Mouse (Mus musculus): ENCODE measurements around the gene Nhlh2. TPM values are rescaled to one million over a fixed set of nuclear protein-coding genes. Genes with fewer than 3 reads are reported as not detected.

Gene Nhlh2
- total and polyA plus RNA-seq, 3 experiments, result not detected

- Histone ChIP-seq H3K36me3 (replicated peaks in 1 of 2; ENCODE audit: control insufficient read depth in 1 of 2, insufficient read depth in 1 of 2, low read length in 1 of 2) (no peaks in the 10 kb centered on the region), H3K79me2 (replicated peaks; ENCODE audit: control insufficient read depth, extremely low read depth, insufficient read depth, poor library complexity, severe bottlenecking) (no peaks in the 10 kb centered on the region), H3K4me3 (replicated peaks in 1 of 3; ENCODE audit: low read depth in 2 of 3, low read length in 2 of 3, poor library complexity in 1 of 3) (no peak overlapping the region), H3K9me3 (replicated peaks; ENCODE audit: low read length) (peaks cover 9% of the 10 kb centered on the region), H3K27ac (ENCODE audit: insufficient read depth, low read depth) (no peak overlapping the region), H3K9ac (ENCODE audit: insufficient read depth, low read depth) (no peak overlapping the region), H3K27me3 (replicated peaks) (no peaks in the 10 kb centered on the region), H3K4me1 (ENCODE audit: control insufficient read depth in 1 of 2, insufficient read depth in 2 of 2) (no peaks in the 10 kb centered on the region), H3K4me2 (ENCODE audit: insufficient read depth, low read depth, poor library complexity, severe bottlenecking) (no peak overlapping the region)
- dilution Hi-C loops (cut with MboI; ENCODE audit: extremely low pct_ligation_motif_present, extremely low pct_unique_long_range_greater_than_20kb, low sequenced_read_pairs), result no loop called here
- in situ Hi-C loops (cut with MboI; ENCODE audit: low pct_ligation_motif_present, low pct_unique_long_range_greater_than_20kb, low sequenced_read_pairs), result no loop called here
- TF ChIP-seq PAX5 (IDR thresholded peaks at IDR 0.05; ENCODE audit: low read length), result no peak
- no peak for TF ChIP-seq CTCF (conservative IDR thresholded peaks at IDR 0.05 in 1 of 2, IDR thresholded peaks at IDR 0.05 in 1 of 2; ENCODE audit: low read depth in 2 of 2, low read length in 2 of 2)
- TF ChIP-seq USF1 (IDR thresholded peaks at IDR 0.05; ENCODE audit: low read depth, low read length), result no peak
- TF ChIP-seq JUND (conservative IDR thresholded peaks at IDR 0.05; ENCODE audit: low read depth, low read length), result no peak
- TF ChIP-seq ELF1 (IDR thresholded peaks at IDR 0.05; ENCODE audit: low read depth, low read length), result no peak
- no peak for TF ChIP-seq ZNF384 (IDR thresholded peaks at IDR 0.05; ENCODE audit: low read depth, low read length)
- TF ChIP-seq HCFC1 (IDR thresholded peaks at IDR 0.05; ENCODE audit: low read depth, low read length), result no peak
- no peak for TF ChIP-seq MEF2A (IDR thresholded peaks at IDR 0.05; ENCODE audit: borderline replicate concordance, low read depth, low read length)
- TF ChIP-seq ZC3H11A (IDR thresholded peaks at IDR 0.05; ENCODE audit: low read depth, low read length), result no peak
- no peak for TF ChIP-seq CHD1 (IDR thresholded peaks at IDR 0.05; ENCODE audit: low read depth, low read length)
- no peak for TF ChIP-seq RAD21 (IDR thresholded peaks at IDR 0.05; ENCODE audit: low read depth, low read length)
- no peak for TF ChIP-seq SMC3 (IDR thresholded peaks at IDR 0.05; ENCODE audit: low read depth, low read length)
- TF ChIP-seq MAFK (IDR thresholded peaks at IDR 0.05; ENCODE audit: insufficient replicate concordance, low read length), result no peak
- no peak for TF ChIP-seq POLR2AphosphoS2 (IDR thresholded peaks at IDR 0.05; ENCODE audit: low read depth, low read length)
- TF ChIP-seq MYC (IDR thresholded peaks at IDR 0.05; ENCODE audit: low read depth, low read length), result no peak
- TF ChIP-seq BHLHE40 (IDR thresholded peaks at IDR 0.05; ENCODE audit: low read depth, low read length), result no peak
- no peak for TF ChIP-seq ZKSCAN1 (IDR thresholded peaks at IDR 0.05; ENCODE audit: borderline replicate concordance, low read depth, low read length)
- TF ChIP-seq TCF12 (IDR thresholded peaks at IDR 0.05; ENCODE audit: low read depth, low read length), result no peak
- TF ChIP-seq JUN (IDR thresholded peaks at IDR 0.05; ENCODE audit: insufficient read depth, low read depth, low read length), result no peak
- no peak for DNase-seq (ENCODE audit: extremely low read depth)
Observed at GRCm38 (mm10) chr3:102041632-102042031, 31.8 kb downstream of the Nhlh2 start.

- in situ Hi-C loops (cut with MboI; ENCODE audit: low pct_ligation_motif_present, low pct_unique_long_range_greater_than_20kb, low sequenced_read_pairs) (no loop called here), dilution Hi-C loops (cut with MboI; ENCODE audit: extremely low pct_ligation_motif_present, extremely low pct_unique_long_range_greater_than_20kb, low sequenced_read_pairs) (no loop called here)
- DNase-seq (ENCODE audit: extremely low read depth), result peak; percentile 11
- TF ChIP-seq CTCF (conservative IDR thresholded peaks at IDR 0.05 in 1 of 2, IDR thresholded peaks at IDR 0.05 in 1 of 2; ENCODE audit: low read depth in 2 of 2, low read length in 2 of 2), result peak; percentile 8 to 57; a peak in 2 of 4 replicates
- TF ChIP-seq ZMIZ1 (IDR thresholded peaks at IDR 0.05; ENCODE audit: low read depth, low read length), result no peak
- TF ChIP-seq RAD21 (IDR thresholded peaks at IDR 0.05; ENCODE audit: low read depth, low read length), result peak; percentile 50
- peak; percentile 44 for TF ChIP-seq SMC3 (IDR thresholded peaks at IDR 0.05; ENCODE audit: low read depth, low read length)
- no peak for TF ChIP-seq E2F4 (IDR thresholded peaks at IDR 0.05; ENCODE audit: insufficient replicate concordance, low read depth, low read length)
- no peaks in the 10 kb centered on the region for H3K4me1 ChIP-seq (ENCODE audit: control insufficient read depth in 1 of 2, insufficient read depth in 2 of 2)
- no peaks in the 10 kb centered on the region for H3K79me2 ChIP-seq (replicated peaks; ENCODE audit: control insufficient read depth, extremely low read depth, insufficient read depth, poor library complexity, severe bottlenecking)
- no peaks in the 10 kb centered on the region for H3K27me3 ChIP-seq (replicated peaks)
- H3K36me3 ChIP-seq (replicated peaks in 1 of 2; ENCODE audit: control insufficient read depth in 1 of 2, insufficient read depth in 1 of 2, low read length in 1 of 2), result no peaks in the 10 kb centered on the region
- H3K9ac ChIP-seq (ENCODE audit: insufficient read depth, low read depth), result no peak overlapping the region
- H3K9me3 ChIP-seq (replicated peaks; ENCODE audit: low read length), result peaks cover 7% of the 10 kb centered on the region
- no peak overlapping the region for H3K4me2 ChIP-seq (ENCODE audit: insufficient read depth, low read depth, poor library complexity, severe bottlenecking)
- H3K27ac ChIP-seq (ENCODE audit: insufficient read depth, low read depth), result no peak overlapping the region
- H3K4me3 ChIP-seq (replicated peaks in 1 of 3; ENCODE audit: low read depth in 2 of 3, low read length in 2 of 3, poor library complexity in 1 of 3), result no peak overlapping the region
Observed at GRCm38 (mm10) chr3:102045071-102045470, 35.2 kb downstream of the Nhlh2 start.

All from CH12.LX (cell line).